Mouse (Mus musculus): ENCODE results near the gene Dynll1.

The Dynll1 gene

GRCm38 (mm10) chr5:115267469-115268045, 33.2 kb downstream of the Dynll1 start:
- DNase-seq (ENCODE audit: low spot score in 2 of 2), result no peak

GRCm38 (mm10) chr5:115266787-115267468, 33.9 kb downstream of the Dynll1 start:
- peak in 1 of 2 experiments; percentile 34 for DNase-seq (ENCODE audit: low spot score in 2 of 2)

GRCm38 (mm10) chr5:115266340-115266739, 34.5 kb downstream of the Dynll1 start:
- no peak for DNase-seq (ENCODE audit: low spot score in 2 of 2)

- no peak for DNase-seq (ENCODE audit: low spot score in 2 of 2)
Observed at GRCm38 (mm10) chr5:115262502-115263291, 38.1 kb downstream of the Dynll1 start.

- no peak for DNase-seq (ENCODE audit: low spot score in 2 of 2)
Observed at GRCm38 (mm10) chr5:115261880-115262279, 38.9 kb downstream of the Dynll1 start.

GRCm38 (mm10) chr5:115261141-115261540, 39.7 kb downstream of the Dynll1 start:
- no peak for DNase-seq (ENCODE audit: low spot score in 2 of 2)

GRCm38 (mm10) chr5:115260356-115260755, 40.4 kb downstream of the Dynll1 start:
- DNase-seq (ENCODE audit: low spot score in 2 of 2), result no peak

- no peak for DNase-seq (ENCODE audit: low spot score in 2 of 2)
Observed at GRCm38 (mm10) chr5:115256909-115257546, 43.8 kb downstream of the Dynll1 start.

- no peak for DNase-seq (ENCODE audit: low spot score in 2 of 2)
Observed at GRCm38 (mm10) chr5:115255472-115255871, 45.3 kb downstream of the Dynll1 start.

All from heart, adult 9 months (tissue).